Mouse (Mus musculus) embryonic fibroblast, embryonic 13.5 days (primary cell): ENCODE data around the gene Art3. TPM values are rescaled to one million over a fixed set of nuclear protein-coding genes. Genes with fewer than 3 reads are reported as not detected.
A peak's percentile ranks its signal among the peaks of the same experiment; 100 is the strongest.

Experiments used
- H3K27ac ChIP-seq: 2 replicates; pipeline ENCODE4 v1.5.1; 2012; ENCODE audit warnings: low read length, control low read depth, inconsistent platforms; ENCODE audit not compliant: insufficient read depth
- H3K4me1 ChIP-seq: 2 replicates; pipeline ENCODE4 v1.6.1; 2011; ENCODE audit warnings: low read length; ENCODE audit not compliant: control insufficient read depth, insufficient read depth
- H3K4me3 ChIP-seq: 2 replicates; pipeline ENCODE4 v1.5.1; 2011; ENCODE audit warnings: mild to moderate bottlenecking, control low read depth, low read length; ENCODE audit not compliant: insufficient read depth
- CTCF ChIP-seq: IDR thresholded peaks from 2 replicates; pipeline ENCODE4 v1.5.1; 2011; ENCODE audit warnings: mild to moderate bottlenecking, control low read depth, low read length, moderate library complexity, borderline replicate concordance; ENCODE audit not compliant: insufficient read depth
- POLR2A ChIP-seq: IDR thresholded peaks from 2 replicates; pipeline ENCODE4 v1.6.1; 2011; ENCODE audit warnings: low read depth, mild to moderate bottlenecking, control low read depth, low read length, moderate library complexity
- polyA plus RNA-seq: library from polyadenylated mRNA; stranded (reverse); fragments of >200 nt; gene quantifications from 2 replicates; pipeline ENCODE4 v1.2.4, GENCODE M21; 2011; ENCODE audit warnings: low read depth; ENCODE audit not compliant: missing spikeins, insufficient read length

The Art3 gene
- polyA plus RNA-seq, 1 experiment, result not detected

GRCm38 (mm10) chr5:92312046-92312715 is 19.4 kb upstream of the Art3 start:
- TF ChIP-seq CTCF (no peak), POLR2A (no peak)
- Histone ChIP-seq H3K4me3 (no peak overlapping the region), H3K27ac (no peak overlapping the region), H3K4me1 (0 out of 2 replicates have a peak, but pooled peaks cover 2% of the 10 kb centered on the region)

- H3K4me1 ChIP-seq, result no peaks in the 10 kb centered on the region
- TF ChIP-seq POLR2A, result no peak
- H3K4me3 ChIP-seq, result no peak overlapping the region
- no peak overlapping the region for H3K27ac ChIP-seq
These were observed 17.9 kb upstream of the Art3 start for GRCm38 (mm10) chr5:92313776-92314175.

- Histone ChIP-seq H3K4me3 (no peak overlapping the region), H3K27ac (no peak overlapping the region), H3K4me1 (0 out of 2 replicates have a peak, but pooled peaks cover 3% of the 10 kb centered on the region)
- no peak for TF ChIP-seq POLR2A
- no peak for TF ChIP-seq CTCF
These were observed 13.5 kb upstream of the Art3 start for GRCm38 (mm10) chr5:92318119-92318518.

- Histone ChIP-seq H3K27ac (no peak overlapping the region), H3K4me3 (no peak overlapping the region), H3K4me1 (0 out of 2 replicates have a peak, but pooled peaks cover 3% of the 10 kb centered on the region)
- TF ChIP-seq CTCF (no peak), POLR2A (no peak)
These were observed 13.0 kb upstream of the Art3 start for GRCm38 (mm10) chr5:92318596-92318995.

GRCm38 (mm10) chr5:92321631-92322400 is 9.8 kb upstream of the Art3 start:
- TF ChIP-seq POLR2A (no peak), CTCF (no peak)
- peak overlapping the region; percentile 50 for H3K27ac ChIP-seq
- no peak overlapping the region for H3K4me3 ChIP-seq
- H3K4me1 ChIP-seq, result 0 out of 2 replicates have a peak, but pooled peaks cover 5% of the 10 kb centered on the region

- TF ChIP-seq POLR2A, result no peak
- TF ChIP-seq CTCF, result no peak
- Histone ChIP-seq H3K4me3 (no peak overlapping the region), H3K4me1 (peaks cover 5% of the 10 kb centered on the region; the same call in 1 of the 2 replicates), H3K27ac (0 out of 2 replicates have a peak overlapping the region, but pooled peaks have one; percentile 50)
These were observed 9.0 kb upstream of the Art3 start for GRCm38 (mm10) chr5:92322612-92323011.

- TF ChIP-seq POLR2A (no peak), CTCF (no peak)
- Histone ChIP-seq H3K4me3 (no peak overlapping the region), H3K27ac (no peak overlapping the region), H3K4me1 (peaks cover 5% of the 10 kb centered on the region; the same call in 1 of the 2 replicates)
These were observed 8.4 kb upstream of the Art3 start for GRCm38 (mm10) chr5:92323264-92323663.

- Histone ChIP-seq H3K27ac (no peak overlapping the region), H3K4me3 (no peak overlapping the region), H3K4me1 (peaks cover 2% of the 10 kb centered on the region; the same call in 1 of the 2 replicates)
- TF ChIP-seq POLR2A (no peak), CTCF (no peak)
These were observed 4.3 kb upstream of the Art3 start for GRCm38 (mm10) chr5:92327367-92327766.

GRCm38 (mm10) chr5:92327929-92328328 is 3.7 kb upstream of the Art3 start, which contains the start of gene Cxcl9:
Cxcl9 (minus strand) TSS chr5:92328079.
- H3K4me1 ChIP-seq, result peaks cover 2% of the 10 kb centered on the region; the same call in 1 of the 2 replicates
- no peak within 1 kb of the TSS for H3K27ac ChIP-seq
- H3K4me3 ChIP-seq, result no peak within 1 kb of the TSS
- no peak for TF ChIP-seq POLR2A
- no peak for TF ChIP-seq CTCF

- TF ChIP-seq CTCF (no peak), POLR2A (no peak)
- no peak overlapping the region for H3K27ac ChIP-seq
These were observed 505 bp upstream of the Art3 start for GRCm38 (mm10) chr5:92331122-92331521.

More at GRCm38 (mm10) chr5:92331122-92331521, 505 bp upstream of the Art3 start:
- Histone ChIP-seq H3K4me1 (no peaks in the 10 kb centered on the region; the same call in 1 of the 2 replicates), H3K4me3 (no peak overlapping the region)
